17 mouse cellular contexts compared by ENCODE assay signal in genomic region chr3:131199590-131200288, GRCm38 (mm10).
DNase-seq lines count a peak whose midpoint lies in the region; ATAC-seq and TF ChIP-seq lines count a peak whose summit lies in the region.
"Had no signal": no experiment of that assay in that cellular context is flagged by ENCODE, and none has a peak within 500 bp of the region (broad histone marks: within the 10 kb centered on the region; RNA-seq: fewer than 3 reads in every experiment).

No protein-coding gene starts in this region.

- peaks cover 12% of the 10 kb centered on the region for H3K4me1 ChIP-seq in forebrain, embryonic 13.5 days
- 0 out of 2 replicates have a peak, but pooled peaks cover 2% of the 10 kb centered on the region for H3K4me1 ChIP-seq in forebrain, embryonic 16.5 days (replicated peaks; ENCODE audit: control insufficient read depth, insufficient read depth, low read length)
- no peaks in the 10 kb centered on the region for H3K4me1 ChIP-seq in midbrain, postnatal 0 days (ENCODE audit: insufficient read depth, low read length)
- H3K4me1 ChIP-seq in midbrain, embryonic 14.5 days (ENCODE audit: control insufficient read depth, insufficient read depth, low read length): peaks cover 4% of the 10 kb centered on the region; the same call in 1 of the 2 replicates
- H3K4me1 ChIP-seq in cortical plate, adult 2 months (ENCODE audit: control insufficient read depth, insufficient read depth, low read length): no peaks in the 10 kb centered on the region
- H3K4me1 ChIP-seq in cerebellum, adult 2 months (ENCODE audit: control insufficient read depth, insufficient read depth, low read length): no peaks in the 10 kb centered on the region
- H3K4me1 ChIP-seq: heart, embryonic 12.5 days had no signal

- H3K4me3 ChIP-seq in forebrain, embryonic 13.5 days: no peak overlapping the region
- no peak overlapping the region for H3K4me3 ChIP-seq in forebrain, embryonic 16.5 days (replicated peaks; ENCODE audit: low read length)
- H3K4me3 ChIP-seq in midbrain, postnatal 0 days (ENCODE audit: low read depth, low read length): no peak overlapping the region
- no peak overlapping the region for H3K4me3 ChIP-seq in midbrain, embryonic 14.5 days (replicated peaks; ENCODE audit: low read depth, low read length)
- 0 out of 2 replicates have a peak overlapping the region, but pooled peaks have one; percentile 5 for H3K4me3 ChIP-seq in cortical plate, adult 2 months (ENCODE audit: insufficient read depth, low read length)
- H3K4me3 ChIP-seq in cerebellum, adult 2 months (replicated peaks; ENCODE audit: insufficient read depth, low read depth, low read length): no peak overlapping the region
- H3K4me3 ChIP-seq: heart, embryonic 12.5 days had no signal

- WGBS in forebrain, embryonic 13.5 days: 60% methylated on average over 20 of the region's 20 CpGs
- WGBS in forebrain, embryonic 16.5 days: 59% methylated on average over 20 of the region's 20 CpGs
- WGBS in midbrain, postnatal 0 days: 75% methylated on average over 20 of the region's 20 CpGs
- 73% methylated on average over 20 of the region's 20 CpGs for WGBS in midbrain, embryonic 14.5 days
- 76% methylated on average over 20 of the region's 20 CpGs for WGBS in cerebellum, adult 2 months

- no peaks in the 10 kb centered on the region for H3K36me3 ChIP-seq in forebrain, embryonic 13.5 days (ENCODE audit: poor library complexity, severe bottlenecking)
- no peaks in the 10 kb centered on the region for H3K36me3 ChIP-seq in forebrain, embryonic 16.5 days (ENCODE audit: control insufficient read depth, insufficient read depth)
- H3K36me3 ChIP-seq in midbrain, postnatal 0 days (ENCODE audit: insufficient read depth, low read length): no peaks in the 10 kb centered on the region
- peaks cover 22% of the 10 kb centered on the region for H3K36me3 ChIP-seq in midbrain, embryonic 14.5 days (ENCODE audit: control insufficient read depth, insufficient read depth, low read length)
- H3K36me3 ChIP-seq: heart, embryonic 12.5 days had no signal

- H3K9ac ChIP-seq in forebrain, embryonic 13.5 days: no peak overlapping the region
- no peak overlapping the region for H3K9ac ChIP-seq in forebrain, embryonic 16.5 days (replicated peaks; ENCODE audit: low read depth, low read length)
- no peak overlapping the region for H3K9ac ChIP-seq in midbrain, postnatal 0 days (replicated peaks; ENCODE audit: low read length, poor library complexity, severe bottlenecking)
- no peak overlapping the region for H3K9ac ChIP-seq in midbrain, embryonic 14.5 days (replicated peaks; ENCODE audit: low read length)
- H3K9ac ChIP-seq: heart, embryonic 12.5 days had no signal

- no peak for TF ChIP-seq CTCF in midbrain, postnatal 0 days (IDR thresholded peaks at IDR 0.05)
- TF ChIP-seq CTCF in cortical plate, adult 2 months (IDR thresholded peaks at IDR 0.05; ENCODE audit: extremely low read depth, insufficient read depth, low read length): no peak
- TF ChIP-seq CTCF in cerebellum, adult 2 months (IDR thresholded peaks at IDR 0.05; ENCODE audit: borderline replicate concordance, insufficient read depth, low read depth, low read length): no peak

- no peak for DNase-seq in midbrain, postnatal 0 days (ENCODE audit: low spot score)
- DNase-seq in midbrain, embryonic 14.5 days: no peak
- peak; percentile 82 for DNase-seq in naive thymus-derived CD4-positive, alpha-beta T cell, adult 2 months (ENCODE audit: low read depth)
- DNase-seq in cerebellum, adult 2 months: no peak
- DNase-seq in heart, postnatal 36 days: no peak
- DNase-seq: adrenal gland, adult 2 months; cerebellum, postnatal 10 days; layer of hippocampus, postnatal 36 days; left cerebral cortex, postnatal 4 days; lung, adult 18-20 months; right cerebral cortex, postnatal 25 days; thymus, postnatal 4 days had no signal

- intact Hi-C loops in heart, postnatal 36 days (cut with DNase I): no loop called here

- no peaks in the 10 kb centered on the region for H3K9me3 ChIP-seq in forebrain, embryonic 13.5 days (replicated peaks)
- H3K9me3 ChIP-seq in forebrain, embryonic 16.5 days (ENCODE audit: control insufficient read depth, low read length): no peaks in the 10 kb centered on the region
- no peaks in the 10 kb centered on the region for H3K9me3 ChIP-seq in midbrain, postnatal 0 days (ENCODE audit: low read length)
- H3K9me3 ChIP-seq in midbrain, embryonic 14.5 days (ENCODE audit: control insufficient read depth, low read length): no peaks in the 10 kb centered on the region
- H3K9me3 ChIP-seq: heart, embryonic 12.5 days had no signal

- no peaks in the 10 kb centered on the region for H3K27me3 ChIP-seq in forebrain, embryonic 13.5 days
- no peaks in the 10 kb centered on the region for H3K27me3 ChIP-seq in forebrain, embryonic 16.5 days (replicated peaks; ENCODE audit: control insufficient read depth, insufficient read depth, low read length)
- H3K27me3 ChIP-seq in midbrain, postnatal 0 days (ENCODE audit: insufficient read depth, low read length): no peaks in the 10 kb centered on the region
- H3K27me3 ChIP-seq in midbrain, embryonic 14.5 days (ENCODE audit: control insufficient read depth, insufficient read depth, low read length): no peaks in the 10 kb centered on the region
- no peaks in the 10 kb centered on the region for H3K27me3 ChIP-seq in cerebellum, adult 2 months (ENCODE audit: control insufficient read depth, insufficient read depth, low read length)
- H3K27me3 ChIP-seq: heart, embryonic 12.5 days had no signal

- H3K4me2 ChIP-seq in forebrain, embryonic 13.5 days: 0 out of 2 replicates have a peak overlapping the region, but pooled peaks have one; percentile 28
- H3K4me2 ChIP-seq in forebrain, embryonic 16.5 days (ENCODE audit: low read length): no peak overlapping the region
- H3K4me2 ChIP-seq in midbrain, postnatal 0 days (ENCODE audit: low read depth, low read length, poor library complexity, severe bottlenecking): 0 out of 2 replicates have a peak overlapping the region, but pooled peaks have one; percentile 20
- no peak overlapping the region for H3K4me2 ChIP-seq in midbrain, embryonic 14.5 days (ENCODE audit: low read length)
- H3K4me2 ChIP-seq: heart, embryonic 12.5 days had no signal

- TF ChIP-seq POLR2A in cortical plate, adult 2 months (IDR thresholded peaks at IDR 0.05; ENCODE audit: extremely low read depth, insufficient read depth, low read length): no peak
- no peak for TF ChIP-seq POLR2A in cerebellum, adult 2 months (IDR thresholded peaks at IDR 0.05; ENCODE audit: borderline replicate concordance, insufficient read depth, low read length)

- no peak overlapping the region for H3K27ac ChIP-seq in forebrain, embryonic 13.5 days
- no peak overlapping the region for H3K27ac ChIP-seq in forebrain, embryonic 16.5 days (ENCODE audit: low read length)
- H3K27ac ChIP-seq in midbrain, postnatal 0 days (ENCODE audit: low read depth, low read length): no peak overlapping the region
- no peak overlapping the region for H3K27ac ChIP-seq in midbrain, embryonic 14.5 days (replicated peaks; ENCODE audit: low read depth, low read length)
- H3K27ac ChIP-seq in cortical plate, adult 2 months (ENCODE audit: insufficient read depth, low read length): no peak overlapping the region
- H3K27ac ChIP-seq in cerebellum, adult 2 months (ENCODE audit: insufficient read depth, low read length): no peak overlapping the region

- ATAC-seq in forebrain, embryonic 13.5 days: no peak
- no peak for ATAC-seq in forebrain, embryonic 16.5 days
- ATAC-seq in midbrain, postnatal 0 days (ENCODE audit: low FRiP score): no peak
- ATAC-seq in midbrain, embryonic 14.5 days (ENCODE audit: low FRiP score, low TSS enrichment): no peak
- ATAC-seq: midbrain, embryonic 16.5 days had no signal

Comparison
In these comparisons a context has a peak if more than half of its experiments do, and no peak if none do; other contexts are left out.
1. H3K4me2 ChIP-seq: peak in forebrain, embryonic 13.5 days (single experiment) and midbrain, postnatal 0 days (single experiment); none in forebrain, embryonic 16.5 days (single experiment) and midbrain, embryonic 14.5 days (single experiment).